Mouse (Mus musculus) neutrophil, adult 5-6 weeks (primary cell): ENCODE results near the gene Chst15. TPM values are rescaled to one million over a fixed set of nuclear protein-coding genes. Genes with fewer than 3 reads are reported as not detected.

Source experiments
- ATAC-seq: fragments of 151-379, 151-347 bp; 2 replicates; pipeline ENCODE4 v1.8.0; 2017; ENCODE audit warnings: mild to moderate bottlenecking, moderate TSS enrichment; ENCODE audit not compliant: insufficient number of reproducible peaks, poor library complexity, low FRiP score, severe bottlenecking; ENCODE audit errors: extremely low read depth
- total RNA-seq: library from RNA; stranded (forward); fragments of 200-1000 nt; gene quantifications from 2 replicates; pipeline ENCODE4 v1.2.3, GENCODE M21; 2017

Chst15 gene
- total RNA-seq, 1 experiment from 2014 or later: 81.4 TPM

GRCm38 (mm10) chr7:132242617-132243141 is 74.3 kb downstream of the Chst15 start:
- ATAC-seq: peak; percentile 16; the same call in 1 of the 2 replicates

GRCm38 (mm10) chr7:132238921-132239320 is 78.1 kb downstream of the Chst15 start:
- no peak for ATAC-seq

- ATAC-seq: no peak
Observed at GRCm38 (mm10) chr7:132237191-132237590, 79.8 kb downstream of the Chst15 start.

- ATAC-seq: no peak
Observed at GRCm38 (mm10) chr7:132236789-132237188, 80.2 kb downstream of the Chst15 start.

GRCm38 (mm10) chr7:132234250-132234649 is 82.8 kb downstream of the Chst15 start:
- ATAC-seq: no peak

- ATAC-seq: no peak
Observed at GRCm38 (mm10) chr7:132233732-132234131, 83.3 kb downstream of the Chst15 start.

- no peak for ATAC-seq
Observed at GRCm38 (mm10) chr7:132232937-132233336, 84.1 kb downstream of the Chst15 start.

GRCm38 (mm10) chr7:132231476-132231875 is 85.6 kb downstream of the Chst15 start:
- no peak for ATAC-seq

- no peak for ATAC-seq
Observed at GRCm38 (mm10) chr7:132230961-132231360, 86.1 kb downstream of the Chst15 start.

- ATAC-seq: no peak
Observed at GRCm38 (mm10) chr7:132227075-132227640, 89.9 kb downstream of the Chst15 start.

GRCm38 (mm10) chr7:132226379-132227074 is 90.5 kb downstream of the Chst15 start:
- ATAC-seq: peak; percentile 51; the same call in 1 of the 2 replicates

- no peak for ATAC-seq
Observed at GRCm38 (mm10) chr7:132223452-132224141, 93.4 kb downstream of the Chst15 start.

- ATAC-seq: no peak
Observed at GRCm38 (mm10) chr7:132214031-132214430, 103.0 kb downstream of the Chst15 start.

- ATAC-seq: no peak
Observed at GRCm38 (mm10) chr7:132213460-132213859, 103.6 kb downstream of the Chst15 start.

GRCm38 (mm10) chr7:132211920-132212701 is 104.9 kb downstream of the Chst15 start:
- ATAC-seq: no peak

- ATAC-seq: no peak
Observed at GRCm38 (mm10) chr7:132210616-132211015, 106.4 kb downstream of the Chst15 start.

- ATAC-seq: no peak
Observed at GRCm38 (mm10) chr7:132208946-132209651, 107.9 kb downstream of the Chst15 start.

- ATAC-seq: no peak
Observed at GRCm38 (mm10) chr7:132204073-132204612, 112.9 kb downstream of the Chst15 start.
